Mouse (Mus musculus): Measurements from ENCODE around the gene Cpne9.
A peak's percentile ranks its signal among the peaks of the same experiment; 100 is the strongest.

Cpne9 gene

GRCm38 (mm10) chr6:113282101-113282802 lies at the start of gene Cpne9:
Cpne9 (plus strand) TSS chr6:113282307.
- peak; percentile 65 for DNase-seq (ENCODE audit: low read depth, low spot score)

GRCm38 (mm10) chr6:113235141-113235540 lies 47.0 kb upstream of the Cpne9 start:
- DNase-seq (ENCODE audit: low read depth, low spot score), result peak; percentile 26

GRCm38 (mm10) chr6:113237542-113238270 lies 44.4 kb upstream of the Cpne9 start, which contains the start of gene Mtmr14:
Mtmr14 (plus strand) TSS chr6:113237843.
- peak; percentile 99 for DNase-seq (ENCODE audit: low read depth, low spot score)

GRCm38 (mm10) chr6:113238442-113238841 lies 43.7 kb upstream of the Cpne9 start:
- no peak for DNase-seq (ENCODE audit: low read depth, low spot score)

- DNase-seq (ENCODE audit: low read depth, low spot score), result no peak
Observed at GRCm38 (mm10) chr6:113242753-113243152, 39.4 kb upstream of the Cpne9 start.

- no peak for DNase-seq (ENCODE audit: low read depth, low spot score)
Observed at GRCm38 (mm10) chr6:113245585-113245984, 36.5 kb upstream of the Cpne9 start.

GRCm38 (mm10) chr6:113250786-113251185 lies 31.3 kb upstream of the Cpne9 start:
- DNase-seq (ENCODE audit: low read depth, low spot score), result no peak

GRCm38 (mm10) chr6:113251921-113252320 lies 30.2 kb upstream of the Cpne9 start:
- no peak for DNase-seq (ENCODE audit: low read depth, low spot score)

GRCm38 (mm10) chr6:113254899-113255298 lies 27.2 kb upstream of the Cpne9 start:
- no peak for DNase-seq (ENCODE audit: low read depth, low spot score)

GRCm38 (mm10) chr6:113261174-113261858 lies 20.8 kb upstream of the Cpne9 start:
- DNase-seq (ENCODE audit: low read depth, low spot score), result peak; percentile 63

- no peak for DNase-seq (ENCODE audit: low read depth, low spot score)
Observed at GRCm38 (mm10) chr6:113263531-113263930, 18.6 kb upstream of the Cpne9 start.

GRCm38 (mm10) chr6:113264429-113264828 lies 17.7 kb upstream of the Cpne9 start:
- no peak for DNase-seq (ENCODE audit: low read depth, low spot score)

GRCm38 (mm10) chr6:113266996-113267655 lies 15.0 kb upstream of the Cpne9 start:
- DNase-seq (ENCODE audit: low read depth, low spot score), result peak; percentile 40

- no peak for DNase-seq (ENCODE audit: low read depth, low spot score)
Observed at GRCm38 (mm10) chr6:113267988-113268387, 14.1 kb upstream of the Cpne9 start.

- no peak for DNase-seq (ENCODE audit: low read depth, low spot score)
Observed at GRCm38 (mm10) chr6:113272365-113272764, 9.7 kb upstream of the Cpne9 start.

- peak; percentile 89 for DNase-seq (ENCODE audit: low read depth, low spot score)
Observed at GRCm38 (mm10) chr6:113276846-113277245, 5.3 kb upstream of the Cpne9 start.

- no peak for DNase-seq (ENCODE audit: low read depth, low spot score)
Observed at GRCm38 (mm10) chr6:113281676-113282075, 431 bp upstream of the Cpne9 start.

- peak; percentile 22 for DNase-seq (ENCODE audit: low read depth, low spot score)
Observed at GRCm38 (mm10) chr6:113282969-113283368, 862 bp downstream of the Cpne9 start.

GRCm38 (mm10) chr6:113283500-113283899 lies 1.4 kb downstream of the Cpne9 start:
- DNase-seq (ENCODE audit: low read depth, low spot score), result peak; percentile 81

- no peak for DNase-seq (ENCODE audit: low read depth, low spot score)
Observed at GRCm38 (mm10) chr6:113284931-113285330, 2.8 kb downstream of the Cpne9 start.

- DNase-seq (ENCODE audit: low read depth, low spot score), result no peak
Observed at GRCm38 (mm10) chr6:113286316-113286715, 4.2 kb downstream of the Cpne9 start.

GRCm38 (mm10) chr6:113287236-113287635 lies 5.1 kb downstream of the Cpne9 start:
- DNase-seq (ENCODE audit: low read depth, low spot score), result peak; percentile 86
